Mouse (Mus musculus): Measurements from ENCODE around the gene Aimp1.

The Aimp1 gene

DNA sequence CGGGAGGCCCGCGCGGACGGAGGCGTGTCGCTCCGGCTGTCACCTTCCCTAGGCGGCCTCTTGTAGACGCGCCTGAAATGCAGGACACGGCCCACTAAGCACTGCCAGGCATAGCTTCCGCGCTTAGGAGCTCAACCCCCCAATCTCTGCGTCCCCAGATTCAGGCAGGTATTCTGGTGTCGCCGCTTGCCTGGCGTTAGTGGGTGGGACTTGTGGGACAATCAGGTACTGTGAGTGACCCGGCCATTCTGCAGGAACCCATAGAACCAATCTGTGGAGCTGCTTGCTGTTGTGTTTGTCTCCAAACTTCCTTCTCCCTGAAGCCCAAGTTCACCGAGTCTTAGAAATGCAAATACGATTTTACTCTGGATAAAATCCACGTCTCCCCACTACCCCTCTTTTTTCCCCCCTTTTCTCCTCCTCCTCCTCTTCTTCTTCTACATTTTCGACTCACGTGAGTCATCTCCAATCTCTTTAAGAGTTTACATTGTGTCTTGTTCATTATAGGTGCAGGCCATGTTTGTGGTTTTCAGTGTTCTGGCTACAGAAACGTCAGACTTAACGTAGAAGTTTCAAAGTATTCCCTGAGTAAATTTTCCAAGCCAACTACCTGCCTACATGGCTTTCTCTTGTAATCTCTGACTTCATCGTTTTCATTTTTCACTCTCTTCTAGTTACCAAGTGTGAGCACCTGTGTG, at the start of gene Aimp1:
Gene Aimp1, minus strand, starts transcription at position 140 of the 698 bp plus-strand sequence.
- DNase-seq = no peak

DNA sequence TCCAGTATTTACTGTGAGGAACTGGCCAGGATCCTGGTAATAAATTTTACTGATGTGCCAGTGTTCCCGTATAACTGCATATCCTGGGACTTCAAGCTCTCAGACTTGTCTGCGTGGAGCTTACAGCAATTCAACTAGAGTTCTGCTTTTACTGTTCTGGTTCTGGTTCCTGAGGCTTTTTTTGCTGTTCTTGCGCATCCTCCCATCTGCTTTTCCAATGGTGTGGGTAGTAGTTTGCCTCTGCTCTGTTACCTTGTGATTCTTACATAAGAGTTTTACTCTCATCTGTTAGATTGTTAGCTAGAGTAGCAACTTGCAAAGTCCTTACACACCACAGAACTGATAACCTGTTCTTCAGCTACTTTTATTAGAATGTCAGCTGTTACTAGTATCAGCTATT, 40.2 kb upstream of the Aimp1 start:
- no peak for DNase-seq

DNA sequence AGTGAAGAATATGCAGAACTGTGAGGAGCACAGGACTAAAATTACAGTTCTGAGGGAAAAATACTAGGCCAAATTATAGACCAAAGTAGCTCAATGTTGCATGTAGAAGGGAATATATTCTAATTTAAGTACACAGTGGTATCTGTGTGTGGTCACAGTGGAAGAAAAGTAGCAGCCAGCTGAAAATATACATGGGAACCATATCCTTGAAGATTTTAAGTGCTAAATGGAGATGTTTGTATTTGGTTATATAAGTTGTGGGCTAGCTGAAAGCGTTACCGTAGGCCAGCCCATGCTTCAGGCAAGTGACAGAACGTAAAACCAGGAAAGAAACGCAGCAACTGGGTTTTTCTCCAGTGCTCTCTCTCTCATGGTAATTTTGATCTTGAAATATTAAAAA, 33.1 kb upstream of the Aimp1 start:
- DNase-seq = no peak

DNA sequence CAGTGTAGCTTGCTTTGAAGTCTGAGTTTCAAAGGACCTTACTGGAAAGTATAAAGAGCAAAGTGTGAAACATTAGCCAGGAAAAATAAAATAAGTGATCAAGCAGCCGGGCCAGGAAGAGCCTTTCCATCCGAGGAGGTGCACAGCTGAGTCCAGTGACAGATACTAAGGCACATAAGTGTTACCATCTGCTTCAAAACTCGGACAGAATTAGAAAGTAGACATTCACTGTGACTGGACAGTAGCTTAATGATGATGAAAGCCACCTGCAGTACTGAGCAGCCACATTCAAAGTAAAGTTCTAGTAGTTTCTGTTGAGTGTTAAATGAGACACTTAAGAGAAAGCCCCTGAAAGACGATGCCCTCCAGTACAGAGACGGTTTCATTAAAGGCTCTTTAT, 29.7 kb upstream of the Aimp1 start:
- no peak for DNase-seq

DNA sequence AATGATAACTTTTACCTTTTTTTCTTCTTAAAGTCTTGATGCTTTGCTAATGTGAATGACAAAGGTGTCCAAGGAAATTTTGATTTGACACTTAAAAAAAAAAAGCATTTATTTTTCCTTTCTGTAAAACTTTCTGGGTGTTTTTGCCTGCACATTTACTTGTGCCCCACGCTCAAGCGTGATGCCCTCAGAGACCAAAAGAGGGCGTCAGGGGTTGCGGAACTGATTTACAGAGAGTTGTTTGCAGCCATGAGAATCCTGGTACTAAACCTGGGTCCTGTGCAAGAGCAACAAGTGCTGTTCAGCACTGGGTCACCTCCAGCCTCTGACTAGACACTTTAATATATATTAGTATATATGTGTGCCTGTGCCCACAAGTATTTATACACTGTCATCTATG, 22.8 kb upstream of the Aimp1 start:
- no peak for DNase-seq

DNA sequence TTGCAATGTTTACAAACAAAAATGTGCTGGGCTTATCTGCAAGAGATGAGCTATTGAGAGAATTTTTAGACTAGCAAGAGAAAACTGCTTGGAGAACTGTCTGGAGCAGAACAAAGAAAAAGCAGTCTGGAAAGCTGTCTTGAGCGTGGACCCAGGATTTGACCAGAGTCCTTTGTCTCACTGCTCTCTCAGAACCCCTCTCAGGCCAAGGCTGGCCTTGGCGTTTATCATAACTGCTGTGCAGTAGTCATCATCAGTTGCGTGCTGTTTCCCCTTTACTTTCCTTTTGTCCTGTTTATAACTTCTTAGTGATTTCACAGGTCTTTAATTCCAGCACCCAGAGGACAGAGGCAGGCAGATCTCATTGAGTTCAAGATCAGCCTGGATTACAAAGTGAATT, 20.0 kb upstream of the Aimp1 start:
- DNase-seq = no peak

DNA sequence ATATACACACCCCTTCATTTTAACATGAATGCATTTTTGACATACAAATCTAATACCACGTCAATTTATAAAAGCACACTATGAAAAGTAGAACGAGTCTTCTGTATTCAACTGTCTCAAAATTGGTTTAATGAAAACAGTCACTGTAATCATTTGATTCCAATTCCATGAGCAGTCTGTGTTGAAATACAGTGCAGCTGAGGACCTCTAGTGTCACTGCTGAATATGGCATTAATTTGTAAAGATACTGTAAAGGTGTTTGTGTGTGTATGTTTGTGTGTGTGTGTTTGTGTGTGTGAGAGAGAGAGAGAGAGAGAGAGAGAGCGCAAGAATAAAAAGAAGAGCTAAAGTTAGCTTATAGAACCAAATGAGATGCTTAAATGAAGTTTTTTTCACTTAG, 17.2 kb upstream of the Aimp1 start:
- DNase-seq = no peak

DNA sequence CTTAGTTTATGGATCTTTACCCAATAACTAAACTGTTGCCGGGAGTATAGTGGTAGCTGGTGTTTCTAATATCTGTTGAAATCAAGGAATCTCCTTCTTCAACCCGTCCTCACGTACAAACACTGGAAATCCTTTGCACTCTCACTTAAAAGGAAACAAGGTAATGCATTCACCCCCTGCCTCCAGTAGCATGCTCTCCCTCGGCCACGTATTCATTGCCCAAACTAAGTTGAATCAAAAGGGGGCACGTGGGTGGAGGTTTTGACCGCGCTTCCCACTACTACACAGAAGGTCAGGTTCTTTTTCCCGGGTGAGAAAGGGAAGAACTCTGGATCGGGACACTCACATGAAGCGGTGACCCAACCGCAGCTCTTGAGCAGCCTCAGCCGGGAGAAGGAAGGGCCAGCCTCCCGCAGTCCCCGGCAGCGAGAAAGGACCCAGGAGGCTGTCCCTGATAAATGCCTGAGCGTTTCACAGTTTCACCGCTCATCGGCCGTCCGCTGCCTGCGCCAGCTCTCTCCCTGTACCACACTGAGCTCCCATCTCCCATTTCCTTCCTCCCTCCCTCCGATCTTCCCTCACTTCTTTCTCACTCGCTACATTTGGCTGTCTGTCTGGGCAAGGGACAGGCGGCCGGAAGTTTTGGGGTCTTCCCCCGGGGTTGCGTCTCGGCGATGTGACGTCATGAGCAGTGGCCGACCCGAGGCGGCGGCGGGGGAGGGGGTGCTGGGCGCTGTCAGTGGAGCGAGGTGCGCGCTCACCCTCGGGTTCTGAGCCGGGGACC, 531 bp downstream of the Aimp1 start, which contains the start of gene Tbck:
Gene Tbck, plus strand, starts transcription at position 698 of the 784 bp plus-strand sequence.
- DNase-seq = peak; percentile 92

DNA sequence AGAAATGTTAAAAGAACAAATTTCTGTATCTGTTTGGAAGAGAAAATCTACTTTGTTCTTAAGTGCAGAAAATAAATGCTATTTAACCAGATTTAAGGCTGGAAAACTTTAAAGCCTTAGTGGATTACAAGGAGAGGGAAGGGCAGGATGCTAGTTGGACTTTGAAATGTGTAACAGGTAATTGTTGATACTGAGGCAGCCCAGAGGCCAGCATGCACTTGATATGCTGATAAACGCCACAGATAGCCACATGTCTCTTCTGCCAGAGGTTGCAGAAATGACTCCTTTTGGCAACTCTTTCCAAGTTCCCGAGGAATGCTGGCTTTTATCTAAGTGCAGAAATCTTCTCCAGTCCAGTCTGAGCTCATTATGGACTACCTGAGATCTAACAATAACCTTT, 6.7 kb downstream of the Aimp1 start:
- DNase-seq = no peak

DNA sequence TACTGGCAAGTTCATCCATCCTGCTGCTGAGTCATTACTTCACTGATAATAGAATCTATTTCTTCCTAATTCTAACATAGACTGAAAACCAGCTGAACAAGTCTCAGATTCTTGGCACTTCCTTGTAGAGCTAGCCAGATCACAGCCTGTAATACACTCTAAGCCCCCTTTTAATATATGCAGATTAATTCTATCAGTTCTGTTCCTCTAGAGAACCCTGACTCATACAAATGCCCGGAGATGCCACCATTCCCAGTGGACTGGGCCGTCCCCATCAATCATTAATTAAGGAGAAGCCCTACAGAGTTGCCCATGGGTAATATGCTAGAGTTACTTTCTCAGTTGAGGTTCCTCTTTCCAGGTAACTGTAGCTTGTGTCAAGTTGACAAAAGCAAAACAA, 28.2 kb downstream of the Aimp1 start:
- DNase-seq = no peak

DNA sequence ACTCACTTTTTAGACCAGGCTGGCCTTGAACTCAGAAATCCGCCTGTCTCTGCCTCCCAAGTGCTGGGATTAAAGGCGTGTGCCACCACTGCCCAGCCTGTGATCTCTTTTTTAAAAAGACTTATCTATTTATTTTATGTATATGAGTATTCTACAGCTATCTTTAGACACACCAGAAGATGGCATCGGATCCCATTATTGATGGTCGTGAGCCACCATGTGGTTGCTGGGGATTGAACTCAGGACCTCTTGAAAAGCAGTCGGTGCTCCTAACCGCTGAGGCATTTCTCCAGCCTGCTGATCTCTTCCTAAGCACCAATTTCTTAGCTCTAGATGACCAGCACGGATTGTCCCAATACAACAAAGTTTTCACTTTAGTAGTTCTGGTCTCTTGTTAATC, 30.2 kb downstream of the Aimp1 start:
- DNase-seq = no peak

DNA sequence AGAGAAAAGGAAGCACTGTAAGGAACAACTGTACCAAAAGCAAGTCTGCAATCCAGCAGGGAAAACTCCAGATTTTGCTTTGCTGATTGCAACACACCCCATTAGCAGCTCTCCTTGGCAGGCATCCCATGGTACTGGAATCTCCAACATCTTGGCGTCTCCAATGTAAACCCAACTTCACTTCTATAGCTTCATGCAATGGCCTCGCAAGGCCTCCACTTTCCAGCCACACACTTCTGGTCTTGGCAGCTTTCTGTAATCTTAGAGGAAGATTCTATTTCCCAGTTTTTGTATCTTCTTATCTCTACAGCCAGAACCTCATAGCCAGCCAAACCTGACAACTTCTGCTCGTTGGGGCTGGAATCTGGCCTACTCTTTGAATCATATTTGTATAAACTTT, 32.4 kb downstream of the Aimp1 start:
- no peak for DNase-seq

DNA sequence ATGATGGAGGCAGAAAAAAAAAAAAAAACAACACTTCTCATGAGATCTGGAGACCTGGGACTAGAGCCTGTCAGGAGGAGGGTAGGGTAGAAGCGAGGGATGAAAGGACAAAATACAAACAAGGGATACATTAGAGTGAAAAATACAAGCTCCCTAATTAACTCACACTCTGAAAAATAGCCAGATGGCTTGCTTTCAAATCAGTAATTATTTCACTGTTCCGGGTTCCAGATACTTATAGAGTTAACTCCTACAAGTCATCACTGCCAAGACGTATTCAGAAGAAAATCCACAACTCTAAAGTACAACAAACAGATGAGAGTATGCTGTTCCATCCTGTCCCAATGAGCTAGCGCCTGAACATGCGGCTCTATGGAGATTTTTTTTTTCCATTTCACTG, 34.0 kb downstream of the Aimp1 start:
- no peak for DNase-seq

DNA sequence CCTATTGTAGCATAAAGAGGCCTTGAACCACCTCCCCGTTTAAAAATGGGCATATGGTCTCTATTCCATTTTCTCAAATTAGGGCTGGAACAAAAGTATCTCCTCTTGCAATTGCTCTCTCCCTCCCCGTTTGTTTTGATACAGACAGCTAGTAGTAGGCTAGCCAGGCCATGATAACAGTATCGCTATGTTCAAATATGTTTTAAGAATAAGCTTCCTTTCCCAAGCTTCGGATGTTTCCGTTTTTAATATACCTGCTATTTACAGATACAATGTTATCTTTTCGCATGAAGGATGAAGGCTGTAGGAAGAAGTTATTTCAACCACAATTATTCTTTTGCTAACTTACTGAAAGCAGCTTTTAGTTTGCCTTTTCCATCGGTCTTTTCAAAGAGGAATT, 34.8 kb downstream of the Aimp1 start:
- no peak for DNase-seq

DNA sequence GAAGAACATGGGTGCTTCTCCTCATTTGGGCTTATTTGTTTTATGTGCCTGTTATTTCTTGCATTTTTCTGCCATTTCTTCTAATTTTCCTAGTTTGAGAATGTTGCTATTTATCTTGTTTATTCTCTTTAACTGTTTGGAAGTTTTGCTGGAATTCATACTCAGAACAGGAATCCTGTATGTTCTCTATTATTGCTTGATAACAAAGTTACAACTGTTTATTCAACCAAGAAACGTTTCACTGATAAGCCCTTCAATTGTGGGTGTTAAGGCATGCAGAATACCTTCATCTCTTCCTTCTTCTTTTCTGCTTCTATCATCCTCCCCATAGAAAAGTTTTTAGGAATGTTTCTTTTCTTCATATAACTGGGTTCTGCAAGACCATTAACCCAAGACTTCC, 37.4 kb downstream of the Aimp1 start:
- no peak for DNase-seq

DNA sequence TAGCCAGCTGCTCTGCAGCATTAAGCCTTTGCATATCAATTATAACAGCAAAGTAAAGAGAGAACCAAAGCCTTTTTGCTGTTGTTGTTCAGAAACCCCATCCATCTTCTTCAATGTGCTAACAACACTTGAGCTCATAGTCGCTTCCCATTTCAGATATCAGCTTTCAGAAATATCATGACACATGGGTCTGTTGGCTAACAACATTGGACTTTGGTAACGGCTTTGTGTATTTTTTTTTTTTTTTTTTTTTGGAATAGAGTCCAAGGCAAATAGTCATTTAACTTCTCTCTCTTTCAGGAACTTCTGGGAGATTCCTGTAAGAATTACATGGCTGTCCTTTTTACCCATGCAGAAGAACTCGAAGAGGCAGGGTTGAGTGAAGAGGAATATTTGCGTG, 40.1 kb downstream of the Aimp1 start:
- no peak for DNase-seq

DNA sequence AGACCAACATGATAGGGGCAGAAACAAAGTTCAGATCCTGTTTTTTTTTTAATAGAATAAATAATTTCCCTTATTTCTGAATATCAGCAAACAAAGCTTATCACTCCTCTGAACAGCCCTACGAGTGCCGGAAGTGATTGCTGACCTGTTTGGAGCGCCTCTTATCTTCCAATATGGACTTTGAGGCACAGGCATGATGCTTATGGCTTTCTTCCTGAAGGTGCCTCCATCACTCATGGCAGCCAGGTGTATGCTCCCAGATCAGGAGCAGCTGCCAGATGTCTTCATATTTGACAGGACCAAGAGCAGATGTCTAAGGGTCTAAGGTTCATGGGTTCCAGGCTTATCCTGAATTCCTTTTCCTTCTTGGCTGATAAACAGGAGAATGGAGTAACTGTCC, 47.1 kb downstream of the Aimp1 start:
- no peak for DNase-seq

DNA sequence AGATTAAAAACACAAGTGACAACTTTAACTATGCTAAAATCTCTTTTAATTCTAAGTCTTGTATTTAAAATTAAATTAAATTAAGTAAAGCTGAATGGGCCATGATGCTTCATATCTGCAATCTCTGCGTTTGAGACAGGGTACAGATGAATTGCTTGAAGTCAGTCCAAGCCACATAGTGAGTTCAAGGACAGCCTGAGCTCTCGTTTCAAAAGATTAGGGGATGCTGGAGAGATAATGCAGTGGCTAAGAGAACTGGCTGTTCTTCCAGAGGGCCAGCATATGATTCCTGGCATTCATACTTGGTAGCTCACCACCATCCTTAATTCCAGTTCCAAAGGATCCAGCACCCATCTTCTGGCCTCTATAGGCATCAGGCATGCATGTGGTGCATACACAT, 50.9 kb downstream of the Aimp1 start:
- DNase-seq = no peak

DNA sequence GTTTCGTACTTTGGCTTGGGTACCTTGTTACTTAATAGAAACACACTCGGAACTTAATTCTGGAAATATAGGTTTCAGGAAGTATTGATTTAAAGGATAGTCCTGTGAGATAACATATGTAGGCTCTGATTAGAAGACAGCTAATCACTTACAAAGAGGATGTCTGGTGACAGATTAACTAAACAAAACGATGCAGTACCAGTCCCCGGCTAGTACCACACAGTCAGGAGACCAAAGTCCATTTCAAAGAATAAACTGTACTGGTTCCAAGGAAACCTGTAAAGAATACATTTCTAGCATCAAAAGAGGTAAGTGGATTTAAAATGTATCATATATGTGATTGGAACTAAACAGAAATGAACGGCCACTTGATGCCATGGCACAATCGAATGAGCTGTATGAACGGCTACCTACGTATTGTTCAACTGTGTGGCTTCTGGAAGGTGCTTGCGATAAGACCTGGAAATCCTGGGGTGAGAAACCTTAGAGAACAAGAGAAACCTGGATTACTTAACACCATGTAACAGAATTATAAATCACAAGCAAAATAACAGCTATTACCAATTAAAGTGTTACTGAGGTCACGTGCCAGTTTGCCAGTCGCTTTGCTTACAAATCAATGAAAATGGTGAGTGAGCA, 54.5 kb downstream of the Aimp1 start, which contains the start of gene Gimd1:
Gene Gimd1, plus strand, starts transcription at position 220 of the 639 bp plus-strand sequence.
- no peak for DNase-seq

DNA sequence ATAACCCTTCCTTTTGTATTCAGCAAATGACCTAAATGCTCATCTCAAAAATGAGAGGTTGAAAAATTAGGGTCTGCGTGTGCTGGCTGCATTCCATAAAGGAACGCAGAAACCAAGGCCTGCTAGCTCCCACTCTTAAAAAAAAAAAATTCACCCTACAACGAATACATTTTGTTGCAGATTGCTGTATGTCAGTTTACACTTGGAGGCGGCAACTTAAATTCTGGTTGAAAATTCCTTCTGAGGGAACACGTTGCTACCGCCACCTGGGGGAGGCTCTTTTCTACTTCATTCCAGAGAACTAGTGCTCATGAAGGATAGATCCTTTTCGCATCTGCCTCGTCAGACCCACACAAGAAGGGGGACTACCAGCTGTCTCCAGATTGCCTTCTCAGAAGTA, 55.4 kb downstream of the Aimp1 start:
- no peak for DNase-seq

Data from cerebellum, adult 11-12 months (tissue).